Mouse (Mus musculus) stomach, embryonic 15.5 days (tissue): ENCODE data around the gene Ncor2. TPM values are rescaled to one million over a fixed set of nuclear protein-coding genes. Genes with fewer than 3 reads are reported as not detected.

Experiments
- ATAC-seq: fragments of 200-750 bp; cut with Nextera tagmentation; 2 replicates; pipeline ENCODE4 v1.8.0; 2017; ENCODE audit warnings: low read depth, moderate number of reproducible peaks, moderate TSS enrichment; ENCODE audit not compliant: insufficient read depth, low FRiP score
- H3K27ac ChIP-seq: fragments of 300-500 bp; sonication (generic); 2 replicates; pipeline ENCODE4 v1.5.1; 2015; ENCODE audit warnings: mild to moderate bottlenecking, inconsistent platforms
- H3K27me3 ChIP-seq: fragments of 300-500 bp; sonication (generic); replicated peaks from 2 replicates; pipeline ENCODE4 v1.6.1; 2015; ENCODE audit warnings: inconsistent platforms
- H3K36me3 ChIP-seq: fragments of 300-500 bp; sonication (generic); 2 replicates; pipeline ENCODE4 v1.6.1; 2015; ENCODE audit warnings: inconsistent platforms
- H3K4me1 ChIP-seq: fragments of 300-500 bp; sonication (generic); 2 replicates; pipeline ENCODE4 v1.6.1; 2015; ENCODE audit warnings: inconsistent platforms
- H3K4me2 ChIP-seq: fragments of 300-500 bp; sonication (generic); 2 replicates; pipeline ENCODE4 v1.6.1; 2015; ENCODE audit warnings: mild to moderate bottlenecking, inconsistent platforms
- H3K4me3 ChIP-seq: fragments of 300-500 bp; sonication (generic); replicated peaks from 2 replicates; pipeline ENCODE4 v1.5.1; 2015; ENCODE audit warnings: inconsistent platforms
- H3K9ac ChIP-seq: fragments of 300-500 bp; sonication (generic); 2 replicates; pipeline ENCODE4 v1.6.1; 2015; ENCODE audit warnings: inconsistent platforms
- H3K9me3 ChIP-seq: fragments of 300-500 bp; sonication (generic); 2 replicates; pipeline ENCODE4 v1.6.1; 2016; ENCODE audit warnings: inconsistent platforms
- WGBS: fragments of 180-500 bp; shearing (Covaris S2); methylation state at CpG from one replicate; pipeline ENCODE4 v1.1.7; 2015; 5-methylcytosine and 5-hydroxymethylcytosine counted together
- polyA plus RNA-seq: library from polyadenylated mRNA; unstranded; fragments of >200 nt; fragmentation: Nextera tagmentation; extraction: Ambion mirVana; gene quantifications from 2 replicates; pipeline ENCODE4 v1.2.1, GENCODE M21; 2015

Ncor2 gene
- polyA plus RNA-seq, 1 experiment from 2014 or later: 26.7 TPM

DNA sequence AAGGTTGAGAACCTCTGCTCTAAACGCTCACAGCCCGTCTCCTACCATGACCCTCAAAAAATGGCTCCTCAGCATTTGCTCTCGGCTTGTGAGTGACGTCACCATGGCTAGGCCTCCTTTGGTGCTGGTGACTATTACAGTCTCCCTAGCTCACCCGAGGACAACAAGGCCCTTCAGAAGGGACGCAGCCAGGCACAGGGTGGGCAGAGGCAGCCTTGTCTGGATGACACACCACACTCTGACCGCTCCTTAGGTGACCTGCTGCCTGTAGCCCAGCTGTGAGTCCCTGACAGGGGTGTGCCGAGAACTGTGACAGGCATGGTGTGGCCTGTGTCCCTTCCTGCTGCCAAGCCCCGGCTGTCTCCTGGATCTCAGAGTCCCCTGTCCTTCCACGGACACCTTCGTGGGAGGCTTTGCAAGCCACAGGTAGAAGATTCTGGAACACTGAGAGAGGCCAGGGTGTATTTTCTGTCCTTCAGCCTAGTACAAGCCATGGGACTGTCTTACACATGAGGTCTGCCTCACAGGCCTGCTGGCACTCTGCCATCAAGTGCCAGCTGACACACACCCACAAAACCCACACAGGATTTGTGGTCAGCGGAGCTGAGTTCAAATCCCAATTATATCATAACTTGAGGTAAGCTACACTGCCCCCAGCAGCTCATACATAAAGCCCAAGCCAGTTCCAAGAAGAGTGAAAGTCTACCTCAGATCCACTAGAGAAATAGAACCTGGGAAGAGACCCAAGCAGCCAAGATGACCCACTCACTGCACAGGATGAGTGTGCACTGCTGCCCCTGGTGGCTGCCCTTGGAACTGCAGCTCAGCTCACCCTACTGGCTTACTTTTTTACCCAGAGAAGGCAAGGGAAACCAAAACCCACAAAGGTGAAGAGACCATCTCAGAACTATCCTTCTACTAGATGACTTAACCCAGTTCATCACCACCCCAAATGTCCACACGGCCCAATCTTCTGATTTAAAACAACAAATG is 112.2 kb downstream of the Ncor2 start:
- Histone ChIP-seq H3K9ac (no peak overlapping the region), H3K36me3 (peaks cover 35% of the 10 kb centered on the region), H3K4me3 (no peak overlapping the region), H3K9me3 (no peaks in the 10 kb centered on the region), H3K27ac (no peak overlapping the region), H3K4me1 (peaks cover 36% of the 10 kb centered on the region), H3K27me3 (no peaks in the 10 kb centered on the region), H3K4me2 (no peak overlapping the region)
- no peak for ATAC-seq
- 91% methylated on average over 13 of the region's 13 CpGs for WGBS

DNA sequence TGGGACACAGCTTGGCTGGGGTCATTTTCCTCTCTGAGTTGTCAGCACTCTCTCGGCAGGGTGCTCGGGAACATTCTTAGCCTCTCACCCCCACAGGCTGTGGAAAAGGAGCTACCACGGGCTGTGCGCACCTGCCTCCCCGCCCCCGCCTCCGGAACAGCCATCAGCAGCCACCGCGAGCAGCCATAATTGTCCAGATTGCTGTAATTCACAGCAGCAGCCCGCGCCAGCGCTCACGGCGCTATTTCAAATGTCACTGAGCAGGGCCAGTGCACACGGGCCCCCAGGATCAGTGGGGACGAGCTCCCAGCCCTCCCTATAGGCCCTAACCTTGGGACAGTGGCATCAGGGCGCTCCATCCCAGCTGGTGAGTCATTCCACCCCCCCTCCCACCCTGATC is 116.0 kb downstream of the Ncor2 start:
- no peak for ATAC-seq
- Histone ChIP-seq H3K9me3 (no peaks in the 10 kb centered on the region), H3K27me3 (no peaks in the 10 kb centered on the region), H3K4me1 (peaks cover 27% of the 10 kb centered on the region), H3K36me3 (peaks cover 32% of the 10 kb centered on the region), H3K27ac (no peak overlapping the region), H3K4me3 (no peak overlapping the region), H3K4me2 (no peak overlapping the region), H3K9ac (no peak overlapping the region)
- WGBS: 76% methylated on average over 17 of the region's 17 CpGs

DNA sequence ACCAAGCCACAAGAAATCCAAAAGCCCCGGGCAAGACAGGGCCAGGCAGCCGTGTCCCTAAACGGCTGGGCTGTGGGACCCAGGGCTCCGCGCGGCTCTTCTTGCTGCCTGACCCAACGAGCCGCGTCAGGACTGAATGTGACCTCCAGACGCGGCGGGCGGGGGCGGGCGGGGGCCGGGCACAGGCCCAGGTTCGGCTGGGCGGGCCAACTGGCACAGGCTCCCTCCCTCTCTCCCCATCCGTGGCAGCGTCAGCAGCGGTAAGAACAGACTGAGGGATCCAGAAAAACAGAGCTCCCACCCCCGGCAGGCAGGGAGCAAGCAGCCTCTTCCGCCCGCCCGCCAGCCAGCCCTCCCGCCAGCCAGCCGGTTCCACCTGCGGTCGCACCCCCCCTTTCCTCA is 120.8 kb downstream of the Ncor2 start:
- WGBS: 8% methylated on average over 27 of the region's 29 CpGs
- H3K4me1 ChIP-seq: peaks cover 62% of the 10 kb centered on the region

DNA sequence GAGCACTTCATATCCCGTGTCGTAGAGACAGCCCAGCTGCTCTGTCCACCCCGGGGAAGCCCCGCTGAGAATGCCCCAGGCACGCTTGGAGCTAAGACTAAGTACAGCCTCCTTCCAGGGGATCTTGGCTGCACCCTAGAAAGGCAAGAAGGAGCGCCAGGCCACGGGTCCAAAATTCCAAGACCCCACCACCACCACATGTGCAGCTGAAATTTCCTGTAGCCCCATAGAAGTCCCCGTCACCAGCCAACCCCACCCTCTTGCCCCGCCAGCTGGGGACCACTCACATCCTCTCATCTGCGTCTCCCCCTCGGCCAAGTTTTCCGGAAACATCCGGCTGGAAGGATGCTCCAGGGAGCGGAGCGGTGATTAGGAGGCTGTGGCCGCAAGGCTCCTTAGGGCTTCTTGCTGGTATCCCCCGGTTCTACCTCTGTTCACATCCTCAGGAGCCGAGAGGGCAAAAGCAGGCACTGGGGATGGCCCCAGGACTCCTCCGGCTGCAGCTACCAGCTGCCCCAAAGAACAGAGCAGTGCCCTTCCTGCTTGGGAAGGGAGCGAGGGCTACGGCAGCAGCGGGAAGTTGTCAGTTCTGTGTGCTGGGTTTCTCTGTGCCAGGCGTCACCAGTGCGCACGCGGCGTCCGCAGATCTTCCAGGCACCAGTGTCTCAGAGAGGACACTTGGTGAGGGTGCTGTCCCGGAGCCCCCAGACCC is 121.3 kb downstream of the Ncor2 start:
- peak overlapping the region; percentile 30 for H3K4me3 ChIP-seq
- no peaks in the 10 kb centered on the region for H3K27me3 ChIP-seq
- no peak; the same call in 1 of the 2 replicates for ATAC-seq
- peaks cover 65% of the 10 kb centered on the region for H3K4me1 ChIP-seq
- H3K9me3 ChIP-seq: no peaks in the 10 kb centered on the region
- WGBS: 23% methylated on average over 29 of the region's 29 CpGs
- peak overlapping the region; percentile 87 for H3K27ac ChIP-seq
- 0 out of 2 replicates have a peak overlapping the region, but pooled peaks have one; percentile 7 for H3K9ac ChIP-seq
- H3K36me3 ChIP-seq: peaks cover 21% of the 10 kb centered on the region
- H3K4me2 ChIP-seq: peak overlapping the region; percentile 48

More for the DNA sequence above, 120.8 kb downstream of the Ncor2 start:
- H3K27me3 ChIP-seq: no peaks in the 10 kb centered on the region
- peak; percentile 34; the same call in 1 of the 2 replicates for ATAC-seq
- H3K4me3 ChIP-seq: peak overlapping the region; percentile 30
- H3K9ac ChIP-seq: 0 out of 2 replicates have a peak overlapping the region, but pooled peaks have one; percentile 7
- peak overlapping the region; percentile 48 for H3K4me2 ChIP-seq
- no peaks in the 10 kb centered on the region for H3K9me3 ChIP-seq
- peaks cover 21% of the 10 kb centered on the region for H3K36me3 ChIP-seq
- peak overlapping the region; percentile 87 for H3K27ac ChIP-seq

DNA sequence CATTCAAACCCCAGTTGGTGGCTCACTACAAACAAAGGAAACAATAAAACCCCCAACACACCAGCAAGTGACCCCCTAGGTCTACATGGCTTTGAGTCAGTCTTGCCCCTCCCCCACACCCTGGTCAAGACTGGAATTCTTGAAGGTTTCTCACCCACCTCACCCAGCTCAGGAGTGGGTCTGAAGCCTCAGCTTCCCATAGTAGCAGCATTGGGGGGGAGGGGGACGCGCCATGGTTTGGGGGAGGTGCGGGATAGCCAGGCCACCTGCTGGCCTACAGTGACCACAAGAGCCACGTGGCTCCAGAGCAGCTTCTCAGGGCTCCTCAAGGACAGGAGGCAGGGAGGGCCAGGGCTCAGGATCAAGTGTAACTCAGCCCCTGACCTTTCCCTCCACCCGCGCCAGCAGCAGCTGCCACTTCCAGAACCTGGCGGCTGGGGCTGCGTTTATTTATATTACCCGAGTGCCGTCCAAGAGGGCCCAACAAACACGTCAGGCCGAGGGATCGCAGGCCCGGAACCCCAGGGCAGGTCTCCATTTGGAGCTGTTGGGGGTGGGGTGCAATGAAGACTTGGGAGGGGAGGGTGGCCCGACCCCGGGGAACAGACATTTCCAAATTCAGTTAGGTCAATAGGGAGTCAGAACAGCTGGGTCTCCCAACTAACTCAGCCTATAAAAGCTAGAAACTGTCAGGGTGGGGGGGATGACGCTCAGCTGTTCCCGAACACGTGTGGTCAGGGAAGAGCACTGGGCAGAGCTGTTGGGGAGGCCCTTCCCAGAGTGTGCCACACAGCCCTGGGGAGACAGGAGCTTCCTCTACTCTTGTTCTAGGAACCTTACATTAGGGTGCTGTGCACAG is 122.1 kb downstream of the Ncor2 start:
- H3K9me3 ChIP-seq: no peaks in the 10 kb centered on the region
- peak; percentile 23 for ATAC-seq
- H3K9ac ChIP-seq: no peak overlapping the region
- H3K4me1 ChIP-seq: peaks cover 65% of the 10 kb centered on the region
- H3K4me3 ChIP-seq: peak overlapping the region; percentile 30
- 16% methylated on average over 19 of the region's 19 CpGs for WGBS
- peak overlapping the region; percentile 87 for H3K27ac ChIP-seq
- peak overlapping the region; percentile 48 for H3K4me2 ChIP-seq
- no peaks in the 10 kb centered on the region for H3K27me3 ChIP-seq
- H3K36me3 ChIP-seq: peaks cover 21% of the 10 kb centered on the region

DNA sequence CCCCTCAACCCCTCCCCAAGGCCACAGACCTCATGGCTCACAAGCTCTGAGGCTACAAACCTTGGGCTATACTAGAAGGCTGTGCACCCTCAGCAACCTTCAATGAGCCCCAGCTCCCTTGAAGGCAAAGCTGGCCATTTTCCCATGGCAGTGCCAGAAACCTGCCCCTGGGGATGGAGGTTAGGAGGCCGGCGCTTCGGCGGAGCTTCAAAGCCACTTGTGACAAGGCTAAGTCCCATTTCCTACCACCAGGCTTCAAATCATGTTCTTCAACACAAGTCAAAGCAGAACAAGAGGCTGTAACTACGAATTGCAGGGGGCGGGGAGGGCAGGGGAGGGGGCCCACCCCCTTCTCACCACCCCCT is 122.7 kb downstream of the Ncor2 start:
- Histone ChIP-seq H3K27ac (peak overlapping the region; percentile 87), H3K9me3 (no peaks in the 10 kb centered on the region), H3K36me3 (peaks cover 21% of the 10 kb centered on the region), H3K4me1 (peaks cover 65% of the 10 kb centered on the region), H3K4me2 (peak overlapping the region; percentile 48), H3K4me3 (0 out of 2 replicates have a peak overlapping the region, but pooled peaks have one; percentile 6), H3K27me3 (no peaks in the 10 kb centered on the region), H3K9ac (no peak overlapping the region)
- no peak for ATAC-seq
- WGBS: 38% methylated on average over 6 of the region's 6 CpGs

DNA sequence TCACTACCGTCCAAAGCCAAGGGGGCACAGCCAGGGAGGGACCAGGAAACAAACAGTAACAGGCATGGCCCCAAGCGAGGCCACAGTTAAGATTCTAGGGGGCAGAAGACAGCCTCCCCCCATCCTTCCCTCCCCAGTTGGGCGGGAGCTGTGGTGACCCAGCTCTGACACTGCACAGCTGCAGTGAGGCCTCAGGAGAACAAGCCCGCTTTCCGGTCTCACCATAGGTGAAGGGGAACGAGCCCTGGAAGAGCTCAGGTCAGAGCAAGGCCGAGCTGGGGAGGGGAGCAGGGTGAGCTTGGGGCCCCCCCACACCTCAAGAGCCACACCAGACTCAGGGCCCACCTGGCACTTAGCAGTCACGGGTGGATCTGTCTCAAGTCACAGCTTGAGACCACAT is 123.1 kb downstream of the Ncor2 start:
- peaks cover 24% of the 10 kb centered on the region for H3K36me3 ChIP-seq
- peaks cover 65% of the 10 kb centered on the region for H3K4me1 ChIP-seq
- H3K27ac ChIP-seq: peak overlapping the region; percentile 87
- H3K9ac ChIP-seq: no peak overlapping the region
- H3K9me3 ChIP-seq: no peaks in the 10 kb centered on the region
- WGBS: 42% methylated on average over 8 of the region's 8 CpGs
- no peak for ATAC-seq
- H3K4me2 ChIP-seq: peak overlapping the region; percentile 48
- no peaks in the 10 kb centered on the region for H3K27me3 ChIP-seq
- 0 out of 2 replicates have a peak overlapping the region, but pooled peaks have one; percentile 6 for H3K4me3 ChIP-seq

DNA sequence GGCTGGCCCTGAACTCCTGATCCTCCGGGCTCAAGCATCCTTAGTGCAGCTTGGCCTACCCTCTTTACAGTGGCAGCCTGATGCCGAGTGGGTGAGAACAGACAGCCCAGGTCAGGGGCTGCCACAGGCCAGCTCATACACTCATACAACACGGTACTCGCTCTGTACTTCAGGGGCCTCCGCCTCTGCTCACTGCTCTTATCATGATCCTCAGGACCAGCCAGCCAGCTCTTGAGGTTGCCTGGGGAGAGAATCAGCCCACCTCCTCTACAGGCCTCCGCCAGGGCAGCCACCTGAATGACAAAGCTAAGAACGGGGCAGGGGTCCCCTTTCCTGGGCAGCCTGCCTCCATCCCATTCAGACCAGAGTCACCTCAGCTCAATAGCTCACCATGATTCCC is 125.4 kb downstream of the Ncor2 start:
- peaks cover 42% of the 10 kb centered on the region for H3K36me3 ChIP-seq
- 81% methylated on average over 7 of the region's 7 CpGs for WGBS
- no peaks in the 10 kb centered on the region for H3K9me3 ChIP-seq
- no peaks in the 10 kb centered on the region for H3K27me3 ChIP-seq
- H3K4me2 ChIP-seq: no peak overlapping the region
- H3K27ac ChIP-seq: 0 out of 2 replicates have a peak overlapping the region, but pooled peaks have one; percentile 17
- no peak overlapping the region for H3K9ac ChIP-seq
- H3K4me3 ChIP-seq: no peak overlapping the region
- no peak for ATAC-seq
- H3K4me1 ChIP-seq: peaks cover 49% of the 10 kb centered on the region

DNA sequence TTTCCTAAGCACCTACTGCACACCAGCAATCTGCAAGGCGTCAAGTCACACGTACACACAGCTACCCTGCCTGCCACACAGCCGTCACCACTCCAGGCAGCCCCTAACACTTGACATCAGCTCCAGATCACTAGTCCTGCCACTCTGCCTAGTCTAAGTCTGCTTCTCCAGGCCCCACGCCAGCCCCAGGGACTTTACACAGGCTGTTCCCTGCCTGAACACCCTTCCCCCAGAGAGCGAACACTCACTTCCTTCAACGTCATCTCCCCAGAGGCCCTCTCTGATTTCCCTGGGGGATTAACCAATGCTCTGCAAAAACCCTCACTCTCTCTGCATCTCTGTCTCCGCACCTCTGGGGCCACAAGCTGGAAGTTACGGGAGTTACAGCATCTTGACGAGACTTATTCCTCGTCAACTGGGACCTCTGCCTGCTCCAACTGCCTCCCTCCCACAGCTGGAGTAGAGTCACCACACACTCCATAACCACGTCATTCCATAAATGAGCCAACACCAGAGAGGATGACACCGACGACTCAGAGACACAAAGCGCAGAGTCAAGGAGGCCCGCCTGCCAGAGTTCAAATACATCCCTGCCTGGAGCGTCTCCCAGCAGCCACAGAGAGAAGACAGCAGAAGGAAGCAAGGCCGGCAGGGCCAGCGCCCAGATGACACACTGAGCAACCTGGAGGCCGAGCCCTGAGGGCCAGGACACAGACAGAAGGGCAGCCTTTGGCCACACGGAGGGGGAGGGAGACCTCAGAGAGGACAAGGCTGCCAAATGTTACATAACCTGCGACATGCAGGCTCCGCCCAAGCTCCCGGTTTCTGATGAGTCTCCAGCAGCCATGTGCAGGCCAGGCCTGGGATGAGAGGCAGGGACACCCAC is 126.2 kb downstream of the Ncor2 start:
- H3K36me3 ChIP-seq: peaks cover 46% of the 10 kb centered on the region

DNA sequence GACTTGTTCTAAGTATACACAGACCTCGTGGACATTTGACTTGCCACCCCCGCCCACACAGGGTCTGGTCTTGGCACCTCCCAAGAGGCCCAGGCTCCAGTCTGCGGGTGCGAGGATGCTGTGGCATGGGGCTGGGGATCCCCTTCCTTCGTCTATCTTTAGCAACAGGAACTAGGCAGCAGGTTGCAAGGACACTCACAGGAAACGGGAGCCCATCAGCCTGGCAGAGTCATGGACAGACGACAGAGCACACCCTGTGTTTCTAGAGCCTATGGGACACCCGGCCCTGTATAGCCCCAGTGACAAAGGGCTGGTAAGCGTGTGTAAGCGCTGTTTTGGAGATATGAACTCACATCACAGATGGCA is 126.8 kb downstream of the Ncor2 start:
- Histone ChIP-seq H3K4me3 (no peak overlapping the region), H3K4me1 (peaks cover 36% of the 10 kb centered on the region), H3K4me2 (no peak overlapping the region), H3K9ac (no peak overlapping the region), H3K9me3 (no peaks in the 10 kb centered on the region), H3K27ac (peak overlapping the region; percentile 12; the same call in 1 of the 2 replicates), H3K27me3 (no peaks in the 10 kb centered on the region), H3K36me3 (peaks cover 52% of the 10 kb centered on the region)
- no peak for ATAC-seq
- WGBS: 69% methylated on average over 10 of the region's 10 CpGs

More for the DNA sequence above, 126.2 kb downstream of the Ncor2 start:
- WGBS: 70% methylated on average over 23 of the region's 23 CpGs
- no peaks in the 10 kb centered on the region for H3K27me3 ChIP-seq
- peak overlapping the region; percentile 17; the same call in 1 of the 2 replicates for H3K27ac ChIP-seq
- H3K4me3 ChIP-seq: no peak overlapping the region
- H3K4me1 ChIP-seq: peaks cover 41% of the 10 kb centered on the region
- H3K9me3 ChIP-seq: no peaks in the 10 kb centered on the region
- H3K4me2 ChIP-seq: no peak overlapping the region
- no peak overlapping the region for H3K9ac ChIP-seq
- ATAC-seq: no peak
